Mouse (Mus musculus) spleen, embryonic (tissue): ENCODE measurements around the gene Atp11a.

Experiments
- CTCF ChIA-PET: fragments of 350-600 bp; sonication (Branson Sonifier 250); formaldehyde crosslinking; loops from one replicate; lab custom pipeline; 2022; lab: Charles Lee

Atp11a gene

DNA sequence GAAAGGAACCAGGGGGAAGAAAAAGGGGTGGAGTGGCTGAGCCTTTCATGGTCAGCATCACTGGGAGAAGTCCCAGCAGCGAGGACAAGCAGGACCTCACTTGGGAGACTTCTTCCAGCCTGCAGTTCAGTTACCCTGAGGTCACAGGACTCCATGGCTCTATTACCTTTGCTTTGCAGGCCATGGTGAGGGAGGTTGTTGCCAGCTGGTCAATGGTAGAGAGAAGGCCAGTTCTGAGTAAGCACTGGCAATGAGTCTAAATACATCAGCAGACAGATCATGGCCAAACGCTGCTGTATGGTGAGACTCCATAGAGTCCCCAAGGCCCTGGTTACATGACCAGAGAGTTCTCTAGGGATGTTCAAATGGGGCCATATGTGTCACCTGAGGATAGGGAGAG, 15.5 kb downstream of the Atp11a start:
- CTCF ChIA-PET, result no interaction called here

DNA sequence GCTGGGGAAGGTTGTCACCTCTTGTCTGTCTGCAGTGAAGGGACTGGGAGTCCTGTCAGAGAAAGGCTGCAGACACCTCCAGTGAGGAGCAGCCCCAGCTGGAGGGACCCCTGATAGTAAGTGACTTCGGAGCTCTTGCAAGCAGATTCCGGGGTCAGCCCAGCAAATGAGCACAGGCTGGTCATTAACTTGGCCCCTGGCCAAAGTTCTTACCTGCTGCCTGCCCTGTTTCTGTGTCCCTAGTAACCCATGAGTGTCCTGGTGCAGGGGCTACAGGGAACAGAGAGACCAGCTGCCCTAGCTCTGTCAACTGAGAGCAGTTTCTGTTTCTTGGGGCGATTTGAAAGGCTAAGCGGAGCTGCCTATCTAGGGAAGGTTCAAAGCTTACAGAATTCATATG, 17.1 kb downstream of the Atp11a start:
- CTCF ChIA-PET, result no interaction called here

DNA sequence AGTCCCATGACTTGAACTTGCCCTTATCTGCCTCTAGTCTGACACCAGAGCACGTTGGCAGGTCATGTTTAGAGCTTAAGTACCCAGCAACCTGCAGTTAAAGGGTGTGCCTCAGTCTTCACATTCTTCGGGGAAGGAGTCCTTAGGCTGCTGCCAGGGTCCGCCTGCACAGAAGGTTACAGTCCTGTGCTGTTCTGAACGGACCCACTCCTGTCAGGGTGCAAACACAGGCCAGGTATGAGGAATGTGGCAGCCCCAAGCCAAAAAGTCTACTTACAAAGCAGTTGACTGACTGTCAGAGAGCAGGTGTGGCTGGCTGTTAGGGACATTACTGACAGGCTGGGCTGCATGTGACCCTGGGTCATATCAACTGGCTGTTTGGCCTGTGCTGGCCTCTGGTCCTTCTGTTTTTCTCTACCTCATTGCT, 18.1 kb downstream of the Atp11a start:
- CTCF ChIA-PET, result no interaction called here

DNA sequence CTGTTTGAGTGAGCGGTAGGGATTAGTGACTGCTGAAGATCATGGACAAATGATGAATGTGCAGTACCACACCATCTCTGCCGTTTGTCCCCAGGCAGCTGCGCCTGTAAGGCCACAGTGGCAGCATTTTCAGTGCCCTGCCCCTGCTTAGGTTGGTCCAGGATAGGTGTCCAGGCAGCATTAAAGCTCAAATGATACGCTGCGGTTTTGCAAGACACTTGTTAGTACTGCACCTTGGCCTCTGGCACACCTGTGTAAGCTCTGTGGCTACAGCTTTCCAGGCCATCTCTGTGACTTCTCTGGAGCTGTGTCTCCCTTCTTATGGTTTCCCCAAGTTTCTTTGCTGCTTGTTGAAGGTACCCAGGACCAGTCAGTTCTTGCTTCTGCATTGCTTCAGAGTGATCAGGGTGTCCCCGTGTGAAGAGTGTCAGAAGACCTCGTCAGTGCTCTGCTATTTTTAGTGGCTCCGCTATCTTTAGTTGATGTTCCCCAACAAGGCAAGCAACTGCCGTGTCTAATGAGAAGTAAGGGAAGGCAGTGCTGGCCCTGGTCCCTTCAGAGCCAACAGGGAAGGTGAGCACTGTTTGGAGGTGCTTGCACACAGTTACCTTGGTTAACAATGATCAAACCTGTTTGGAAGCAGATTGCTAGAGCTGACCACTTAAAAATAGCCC, 18.6 kb downstream of the Atp11a start:
- CTCF ChIA-PET, result no interaction called here

DNA sequence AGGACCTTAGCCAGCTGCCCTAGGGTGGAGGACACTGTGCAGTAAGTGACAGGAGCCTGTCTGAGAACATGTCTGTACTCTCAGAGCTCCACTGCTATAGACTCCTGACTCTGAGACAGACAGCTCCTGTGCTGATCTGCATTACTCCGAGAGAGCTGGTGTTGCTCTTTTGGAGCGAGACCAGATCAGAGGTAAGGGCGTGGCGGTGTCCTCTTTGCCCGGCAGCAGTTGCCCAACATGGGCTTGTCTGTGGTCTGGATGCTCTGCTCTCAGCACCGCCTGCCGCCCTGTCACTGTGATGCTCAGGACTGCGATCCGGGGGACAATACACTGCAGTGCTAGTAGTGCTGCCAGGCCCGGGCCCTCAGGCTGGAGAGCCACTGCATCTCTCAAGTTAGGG, 19.4 kb downstream of the Atp11a start:
- CTCF ChIA-PET, result no interaction called here

DNA sequence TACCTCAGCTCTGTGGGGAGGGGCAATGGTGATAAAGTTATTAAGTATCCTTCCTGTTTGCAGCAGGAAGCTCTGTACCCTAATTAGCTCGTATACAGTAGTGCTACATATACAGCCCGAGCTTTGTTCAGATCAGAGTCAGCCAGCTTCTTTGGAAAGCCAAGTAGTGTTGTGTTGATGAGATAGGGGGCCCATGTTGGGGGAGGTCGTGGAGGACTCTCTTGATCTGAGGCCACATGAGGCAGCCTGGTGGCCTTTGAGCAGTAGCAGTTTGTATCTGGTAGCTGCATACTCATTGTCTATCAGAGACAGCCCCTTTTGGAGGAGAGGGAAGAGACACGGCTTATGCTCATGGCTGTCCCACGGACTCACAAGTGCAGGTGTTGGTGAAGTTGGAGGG, 20.4 kb downstream of the Atp11a start:
- CTCF ChIA-PET, result no interaction called here

DNA sequence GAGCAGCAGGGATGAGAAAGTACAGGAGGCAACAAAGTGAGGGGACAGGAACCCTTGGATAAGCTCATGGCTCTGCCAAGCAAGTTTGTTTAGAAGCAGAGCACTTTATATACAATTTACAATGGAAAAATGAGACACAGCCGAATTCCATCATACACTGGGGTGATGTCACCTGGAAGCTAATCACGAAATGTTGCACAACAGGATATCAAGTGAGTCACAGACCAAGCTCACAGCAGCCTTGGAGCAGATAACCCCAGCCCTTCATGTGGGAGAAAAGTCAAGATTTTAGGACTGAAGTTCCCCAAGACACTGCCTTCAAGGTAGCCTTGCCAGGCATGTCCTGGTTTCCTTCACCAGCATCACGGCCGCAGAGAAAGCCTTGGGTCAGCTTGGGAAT, 22.7 kb downstream of the Atp11a start:
- CTCF ChIA-PET, result no interaction called here

DNA sequence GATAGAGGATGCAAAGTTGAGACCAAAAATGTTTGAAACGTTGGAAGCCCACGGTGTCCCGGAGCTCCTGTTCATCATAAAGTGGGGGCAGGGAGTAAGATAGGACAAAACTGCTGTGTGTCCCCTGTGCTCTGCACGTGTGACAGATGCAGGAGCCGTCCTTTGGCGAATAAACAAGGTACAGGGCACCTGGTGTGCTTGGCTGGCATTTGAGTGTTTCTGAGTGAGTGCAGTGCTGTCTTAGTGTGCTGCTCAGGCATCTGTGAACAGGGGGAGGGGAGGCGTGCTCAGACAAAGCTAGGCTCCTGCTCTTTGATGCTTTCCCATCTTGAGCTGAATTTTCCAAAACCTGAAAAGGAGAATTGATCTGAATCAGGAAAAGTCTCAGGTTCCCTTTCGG, 28.7 kb downstream of the Atp11a start:
- CTCF ChIA-PET, result no interaction called here

DNA sequence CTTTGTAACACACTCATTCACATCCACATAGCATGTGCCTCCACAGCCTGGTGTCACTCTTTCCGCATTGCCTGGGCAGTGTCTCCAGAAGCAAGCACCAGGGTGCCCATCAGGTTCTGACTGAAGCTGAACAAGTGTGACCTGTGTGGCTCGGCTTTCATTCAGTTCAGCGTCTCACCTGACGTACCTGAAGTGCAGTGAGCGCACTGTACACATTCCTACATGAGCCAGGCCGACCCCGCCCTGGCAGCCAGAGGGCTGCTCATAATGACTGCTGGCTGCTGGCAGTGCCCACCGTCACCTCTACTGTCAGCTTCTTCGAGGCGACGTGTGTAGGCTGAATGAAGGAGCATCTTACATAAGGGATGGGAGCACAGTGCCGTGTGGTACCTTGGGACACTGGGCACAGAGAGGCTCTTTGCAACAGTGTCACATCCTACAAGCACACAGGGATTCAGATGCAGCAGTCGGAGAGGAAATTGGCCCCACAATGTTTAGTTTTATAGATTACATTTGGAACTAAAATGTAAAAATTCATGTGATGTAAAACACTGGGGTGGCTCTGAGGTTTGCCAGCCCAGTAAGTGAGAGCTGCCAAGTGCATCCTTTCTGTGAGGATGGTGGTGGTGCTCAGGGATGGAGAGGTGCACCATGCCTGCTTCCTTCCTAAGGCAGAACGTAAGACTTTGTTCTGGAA, 29.6 kb downstream of the Atp11a start:
- CTCF ChIA-PET, result no interaction called here

DNA sequence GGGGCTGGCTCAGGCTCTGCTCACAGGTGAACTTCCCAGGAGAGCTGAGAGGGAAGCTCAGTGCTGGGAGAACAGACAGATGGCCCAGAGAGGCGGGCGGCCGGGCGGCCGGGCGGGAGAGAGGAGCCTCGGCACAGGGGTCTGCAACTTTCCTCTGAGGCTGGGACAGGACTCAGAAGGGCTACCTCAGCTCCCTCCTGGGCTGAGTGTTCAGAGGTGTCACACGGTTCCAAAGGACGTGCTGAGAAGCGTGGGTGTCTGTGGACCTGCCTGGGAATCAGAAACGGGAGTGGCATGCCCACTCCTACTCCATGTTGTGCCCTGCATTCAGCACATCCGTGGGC, 30.1 kb downstream of the Atp11a start:
- CTCF ChIA-PET, result no interaction called here

DNA sequence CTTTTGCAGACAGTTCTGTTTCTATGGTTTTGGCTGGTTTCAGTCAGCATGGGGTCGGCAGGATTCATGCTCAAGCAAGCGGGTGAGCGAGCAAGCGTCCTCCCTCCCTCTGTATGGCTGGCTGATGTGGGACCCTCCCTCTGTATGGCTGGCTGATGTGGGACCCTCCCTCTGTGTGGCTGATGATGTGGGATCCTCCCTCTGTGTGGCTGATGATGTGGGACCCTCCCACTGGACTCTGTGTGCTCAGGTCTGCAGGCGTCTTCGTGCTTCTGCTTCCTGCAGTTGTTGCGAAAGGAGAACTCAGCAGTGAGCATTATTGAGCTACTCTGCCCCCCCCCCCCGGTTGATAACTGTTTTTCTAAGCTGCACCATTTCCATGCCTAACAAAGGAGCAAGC, 30.6 kb downstream of the Atp11a start:
- CTCF ChIA-PET, result no interaction called here

DNA sequence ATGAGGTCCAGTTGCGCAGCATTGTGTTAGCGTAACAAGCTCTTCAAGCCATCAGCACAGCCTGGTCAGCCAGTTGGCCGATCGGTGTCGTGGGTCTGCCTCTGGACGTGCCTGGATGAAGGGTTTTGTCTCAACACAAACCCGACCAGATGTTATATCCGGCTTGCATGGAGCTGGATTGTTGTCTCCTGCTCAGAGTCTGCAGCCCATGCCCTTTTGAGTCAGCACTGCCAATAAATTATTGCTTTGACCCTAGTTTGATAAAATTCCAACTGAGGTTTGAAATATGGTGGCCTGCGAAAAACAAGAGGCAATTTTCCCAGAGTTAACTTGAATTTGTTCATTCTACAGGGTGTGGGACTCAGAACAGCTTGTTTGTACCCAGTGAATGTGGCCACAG, 31.9 kb downstream of the Atp11a start:
- CTCF ChIA-PET, result no interaction called here

DNA sequence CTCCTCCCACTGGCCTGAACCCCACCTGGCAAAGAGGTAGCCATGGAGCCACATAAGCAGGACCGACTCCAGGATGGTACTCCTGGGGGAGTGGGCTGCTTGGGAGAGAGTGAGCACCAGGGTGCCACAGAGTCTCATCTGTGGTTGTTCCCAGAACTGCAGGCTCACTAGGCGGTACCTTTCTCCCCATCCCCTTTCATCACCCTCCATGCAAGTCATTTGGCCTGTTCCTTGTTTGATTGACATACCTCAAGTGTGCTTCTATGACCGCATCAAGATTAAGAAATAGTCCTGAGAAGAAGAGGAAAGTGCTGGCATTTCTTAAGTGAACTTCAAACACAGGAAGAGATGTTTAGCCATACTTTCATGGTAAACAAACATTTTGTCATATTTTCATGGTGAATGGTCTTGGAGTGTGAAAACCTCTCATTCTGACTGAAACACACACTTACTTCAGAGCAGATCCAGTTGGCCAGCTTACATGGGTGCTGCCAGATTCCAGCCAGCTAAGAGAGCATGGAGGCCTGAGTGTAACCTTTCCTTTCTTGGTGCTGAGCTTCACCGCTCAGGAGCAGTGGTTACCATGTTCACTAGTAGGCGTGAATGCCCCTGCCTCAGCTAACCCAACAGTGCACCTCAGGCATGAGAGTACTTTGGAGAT, 38.3 kb downstream of the Atp11a start:
- CTCF ChIA-PET, result no interaction called here

DNA sequence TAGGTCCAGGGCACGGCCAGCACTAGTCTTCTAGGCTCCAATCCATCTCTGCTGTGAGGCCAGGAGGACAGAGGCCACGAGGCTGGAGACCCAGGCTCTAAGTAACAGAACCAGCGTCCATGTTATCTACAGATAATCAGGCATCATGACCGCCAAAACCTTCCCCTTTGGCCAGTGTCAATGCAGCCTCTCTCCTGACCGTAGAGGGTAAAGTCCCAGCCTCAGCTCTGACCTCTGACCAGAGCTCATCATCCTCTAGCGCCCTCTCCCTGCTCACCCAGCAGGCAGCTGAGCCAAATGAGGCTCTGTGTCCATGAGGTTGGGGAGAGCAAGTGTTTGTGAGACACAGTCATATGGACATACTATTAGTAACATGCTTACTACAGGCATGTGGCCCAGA, 42.3 kb downstream of the Atp11a start:
- CTCF ChIA-PET, result no interaction called here

DNA sequence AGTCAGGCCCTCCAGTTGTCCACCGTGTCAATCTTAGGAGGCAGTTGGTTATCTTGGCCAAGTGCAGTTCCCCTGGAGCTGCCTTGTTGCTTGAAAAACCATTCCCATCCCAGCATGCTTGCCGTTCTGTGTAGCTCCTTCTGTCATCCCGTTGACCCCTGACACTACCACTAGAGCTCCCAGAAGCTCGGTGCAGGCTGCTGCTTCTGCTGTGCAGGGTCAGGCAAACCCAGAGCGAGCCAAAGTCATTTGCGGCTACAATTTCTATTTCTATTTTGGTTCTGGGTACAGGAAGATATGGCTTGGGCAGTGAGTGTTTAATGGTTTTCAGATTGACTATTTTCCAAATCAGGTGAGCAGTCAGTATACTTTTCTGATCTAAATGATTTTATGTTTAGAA, 43.0 kb downstream of the Atp11a start:
- CTCF ChIA-PET, result no interaction called here

DNA sequence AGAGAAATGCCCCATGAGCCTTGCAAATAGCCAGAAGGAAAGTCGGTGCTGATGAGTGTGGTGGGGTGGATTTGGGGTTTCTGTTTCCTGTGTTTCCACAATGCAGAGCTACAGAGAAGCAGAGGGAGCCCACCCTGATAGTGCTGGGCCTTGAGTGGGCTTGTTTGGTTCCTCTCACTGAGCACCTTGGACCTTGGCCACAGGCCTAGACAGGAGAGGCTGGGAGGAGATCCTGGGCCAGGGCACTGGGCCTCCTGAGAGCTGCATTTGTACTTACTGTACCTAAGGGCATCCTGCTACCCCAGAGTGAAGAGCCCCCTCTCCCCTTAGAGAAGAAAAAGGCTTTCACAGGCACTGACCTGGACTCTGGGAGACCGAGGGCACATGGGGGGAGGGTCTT, 43.4 kb downstream of the Atp11a start:
- CTCF ChIA-PET, result no interaction called here

DNA sequence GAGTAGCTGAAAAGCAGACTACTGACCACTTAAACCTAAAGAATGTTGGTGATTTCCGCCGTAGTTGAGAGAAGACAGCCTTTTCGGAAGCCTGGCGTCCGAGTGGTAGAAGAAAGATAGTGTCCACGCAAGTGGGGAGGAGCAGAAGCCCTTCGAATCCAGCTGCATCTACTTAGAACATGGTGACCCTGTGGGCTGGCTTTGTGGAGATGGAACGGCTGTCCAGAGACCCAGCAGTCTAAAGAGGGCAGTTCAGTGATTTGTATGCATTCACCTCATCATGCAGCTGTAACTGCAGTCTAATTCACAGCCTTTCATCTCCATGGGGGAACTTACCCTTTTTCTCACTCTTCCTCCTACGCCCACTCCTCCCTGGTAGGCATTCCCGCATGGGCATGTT, 44.8 kb downstream of the Atp11a start:
- CTCF ChIA-PET, result no interaction called here

DNA sequence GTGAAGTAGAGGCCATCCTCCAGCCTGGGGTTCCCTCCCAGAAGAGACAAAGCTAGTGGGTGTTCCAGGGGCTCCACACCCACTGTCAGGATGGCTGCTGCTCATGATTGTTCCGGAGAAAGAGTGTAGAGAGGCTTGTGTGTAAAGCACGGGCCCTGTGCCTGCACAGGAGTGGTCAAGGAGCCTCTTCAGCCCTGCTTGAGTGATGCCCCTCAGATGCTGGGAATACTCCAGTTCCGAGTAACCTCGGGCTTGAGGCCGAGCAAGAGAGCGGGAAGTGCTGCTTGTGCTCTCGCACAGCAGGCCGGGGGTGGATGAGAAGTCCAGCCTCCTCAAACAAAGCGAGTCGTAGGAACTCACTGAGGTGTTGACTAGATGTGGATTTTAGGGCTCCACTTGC, 46.3 kb downstream of the Atp11a start:
- CTCF ChIA-PET, result no interaction called here

DNA sequence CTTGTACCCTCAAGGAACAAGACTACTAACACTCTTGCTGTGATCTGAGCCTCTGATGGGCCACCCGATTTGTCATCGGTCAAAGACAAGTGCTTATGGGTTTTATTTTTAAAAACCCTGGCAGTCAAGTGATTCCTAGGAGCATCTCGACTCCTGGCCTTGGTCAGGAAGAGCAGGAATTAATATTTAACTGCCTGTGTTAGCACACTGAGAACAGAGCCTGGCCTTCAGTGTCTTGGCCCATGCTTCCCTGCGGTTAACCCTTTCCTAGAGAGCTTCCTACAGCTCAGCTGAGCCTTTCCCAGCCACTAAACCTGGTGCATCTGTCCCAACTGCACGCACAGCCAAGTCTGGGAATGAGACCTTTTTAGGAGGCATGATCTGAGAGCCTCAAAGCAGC, 48.1 kb downstream of the Atp11a start:
- CTCF ChIA-PET, result no interaction called here

DNA sequence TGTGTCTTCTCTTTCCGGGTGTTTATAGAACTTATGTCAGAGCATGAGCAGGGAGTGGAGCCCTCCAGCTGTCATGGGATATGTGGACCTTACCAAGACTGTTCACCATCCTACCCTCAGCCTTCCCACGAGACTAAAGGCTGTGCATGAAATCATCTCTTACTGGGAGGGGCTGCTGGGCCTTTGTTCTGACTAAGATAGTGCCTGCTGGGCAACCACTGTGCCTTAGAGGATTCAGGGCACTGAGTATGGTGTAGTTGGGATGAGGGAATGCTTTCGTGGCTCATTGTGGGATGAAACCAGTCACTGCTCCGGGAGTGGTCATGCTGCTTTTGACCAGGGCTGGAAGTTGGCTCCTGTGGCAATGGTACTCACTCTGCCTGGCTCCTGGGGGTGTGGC, 48.8 kb downstream of the Atp11a start:
- CTCF ChIA-PET, result no interaction called here

DNA sequence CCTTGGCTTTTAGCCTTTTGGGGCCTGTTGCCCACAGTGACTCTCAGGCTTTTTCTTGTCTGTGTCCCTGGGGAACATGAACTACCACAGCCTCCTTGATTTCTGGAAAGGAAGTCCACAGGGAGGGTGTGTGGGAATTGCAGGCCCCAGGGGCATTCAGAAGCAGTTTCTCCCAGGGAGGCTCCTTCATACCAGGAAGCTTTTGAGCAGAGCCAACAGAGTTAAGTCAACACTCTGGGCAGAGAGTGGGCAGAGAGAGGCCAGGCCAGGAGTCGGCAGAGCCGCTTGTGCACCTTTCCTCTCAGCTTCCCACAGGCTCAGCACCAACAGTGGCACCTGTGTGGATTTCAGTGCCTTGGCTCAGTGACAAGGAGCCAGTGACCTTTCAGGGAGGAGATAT, 51.2 kb downstream of the Atp11a start:
- CTCF ChIA-PET, result no interaction called here

DNA sequence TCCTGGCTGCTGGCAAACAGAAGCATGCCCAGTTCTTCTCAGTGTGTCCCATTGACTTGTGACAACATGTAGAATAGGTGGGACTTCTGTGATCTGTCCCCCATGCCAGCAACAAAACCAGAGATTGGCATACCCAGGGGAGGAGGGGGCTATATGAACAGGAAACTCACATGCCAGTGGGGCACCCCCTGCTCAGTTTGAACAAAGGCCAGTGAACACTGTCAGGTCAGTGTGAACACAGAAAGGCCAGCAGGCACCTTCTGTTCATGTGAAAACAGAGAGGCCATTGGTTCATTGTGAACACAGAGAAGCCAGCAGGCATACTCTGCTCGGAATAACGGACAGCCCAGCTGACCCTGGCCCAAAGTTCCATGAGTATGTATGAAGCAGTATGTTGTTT, 52.7 kb downstream of the Atp11a start:
- CTCF ChIA-PET, result no interaction called here

DNA sequence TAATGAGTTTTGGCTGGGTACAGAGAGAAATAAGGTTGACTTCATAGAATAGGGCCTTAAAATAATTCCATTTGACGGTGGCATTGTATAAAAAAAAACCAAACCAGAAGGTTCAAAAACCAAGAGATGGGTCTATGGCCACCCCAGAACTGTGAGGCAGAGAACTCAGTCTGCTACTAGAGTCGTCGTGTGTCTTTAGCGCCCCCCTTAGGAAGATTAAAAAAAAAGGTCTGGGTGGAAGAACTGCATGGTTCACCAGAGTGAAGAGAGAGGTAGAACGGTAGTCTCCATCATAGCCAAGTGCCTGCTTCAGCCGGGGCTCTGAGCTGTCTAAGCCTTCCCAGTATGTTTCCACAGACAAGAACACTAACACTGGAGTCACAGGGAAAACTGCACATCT, 54.4 kb downstream of the Atp11a start:
- CTCF ChIA-PET, result no interaction called here
